Mouse (Mus musculus) brain, embryonic 14.5 days (tissue): ENCODE results near the gene Klf16.

ENCODE experiments used
- CTCF ChIP-seq: fragments of 200-500 bp; IDR thresholded peaks from 2 replicates; pipeline ENCODE4 v1.5.1; 2012; ENCODE audit warnings: inconsistent platforms, mild to moderate bottlenecking, moderate library complexity, borderline replicate concordance; ENCODE audit not compliant: insufficient read depth, insufficient read length; ENCODE audit errors: extremely low read depth
- POLR2A ChIP-seq: fragments of 200-500 bp; IDR thresholded peaks from 2 replicates; pipeline ENCODE4 v1.6.1; 2012; ENCODE audit warnings: mild to moderate bottlenecking, inconsistent platforms, borderline replicate concordance; ENCODE audit not compliant: poor library complexity, insufficient read depth, insufficient read length, severe bottlenecking; ENCODE audit errors: extremely low read depth

DNA sequence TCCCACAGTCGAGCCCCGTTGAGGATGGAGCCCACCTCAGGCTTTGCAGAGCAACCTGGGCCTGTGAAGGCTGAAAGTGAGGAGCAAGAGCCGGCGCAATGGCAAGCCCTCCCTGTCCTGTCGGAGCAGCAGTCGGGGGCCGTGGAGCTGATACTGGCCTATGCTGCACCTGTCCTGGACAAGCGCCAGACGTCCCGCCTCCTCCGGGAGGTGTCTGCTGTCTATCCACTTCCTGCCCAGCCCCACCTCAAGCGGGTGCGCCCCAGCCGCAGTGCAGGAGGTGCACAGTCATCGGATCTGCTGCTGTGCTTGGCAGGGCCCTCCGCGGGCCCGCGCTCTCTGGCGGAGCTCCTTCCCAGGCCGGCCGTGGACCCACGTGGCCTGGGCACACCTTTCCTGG, 29.2 kb upstream of the Klf16 start:
- TF ChIP-seq CTCF (no peak), POLR2A (no peak)
